Mouse (Mus musculus) testis, adult 2 months (tissue): Measurements from ENCODE around the gene Unc5cl.

ENCODE experiments used
- CTCF ChIP-seq: fragments of 200-500 bp; IDR thresholded peaks from 2 replicates; pipeline ENCODE4 v1.5.1; 2012; ENCODE audit warnings: low read depth, mild to moderate bottlenecking, inconsistent platforms, low read length, moderate library complexity; ENCODE audit not compliant: control insufficient read depth, insufficient read depth, insufficient replicate concordance
- POLR2A ChIP-seq: fragments of 200-500 bp; IDR thresholded peaks from 2 replicates; pipeline ENCODE4 v1.6.1; 2012; ENCODE audit warnings: low read depth, mild to moderate bottlenecking, inconsistent platforms, low read length, moderate library complexity; ENCODE audit not compliant: control insufficient read depth

- TF ChIP-seq POLR2A (no peak), CTCF (no peak)
Observed at GRCm38 (mm10) chr17:48463391-48463790, 8.7 kb downstream of the Unc5cl start.
